Mouse (Mus musculus): ENCODE measurements around the gene Gm1604a. TPM values are rescaled to one million over a fixed set of nuclear protein-coding genes. Genes with fewer than 3 reads are reported as not detected.
"Not testable (repeated sequence)": the region's sequence is repeated elsewhere in the genome, so short reads cannot be mapped to it uniquely, and the experiment has no call there.

The Gm1604a gene
- not detected in 2 replicates for polyA plus RNA-seq (2014; fragmentation: Nextera tagmentation; extraction: Ambion mirVana)

GRCm38 (mm10) chr17:7025257-7025656 lies at the start of gene Gm1604a:
Gene Gm1604a (plus strand): TSS chr17:7025568.
- WGBS: 15% methylated on average over 6 of the region's 14 CpGs
- peak; percentile 65 for ATAC-seq (replicated peaks; ENCODE audit: insufficient number of reproducible peaks, low FRiP score, low TSS enrichment, low read depth)
- H3K4me3 ChIP-seq (ENCODE audit: low read depth, low read length); H3K9me3 ChIP-seq (replicated peaks; ENCODE audit: control insufficient read depth, low read length); H3K4me1 ChIP-seq (ENCODE audit: control insufficient read depth, insufficient read depth, low read length); H3K27me3 ChIP-seq (ENCODE audit: control insufficient read depth, insufficient read depth, low read length); H3K9ac ChIP-seq (replicated peaks; ENCODE audit: low read length); H3K27ac ChIP-seq (replicated peaks; ENCODE audit: low read depth, low read length); H3K4me2 ChIP-seq (ENCODE audit: low read depth, low read length); H3K36me3 ChIP-seq (replicated peaks; ENCODE audit: control insufficient read depth, insufficient read depth, low read depth, low read length); DNase-seq (ENCODE audit: low spot score): not testable (repeated sequence)

DNA sequence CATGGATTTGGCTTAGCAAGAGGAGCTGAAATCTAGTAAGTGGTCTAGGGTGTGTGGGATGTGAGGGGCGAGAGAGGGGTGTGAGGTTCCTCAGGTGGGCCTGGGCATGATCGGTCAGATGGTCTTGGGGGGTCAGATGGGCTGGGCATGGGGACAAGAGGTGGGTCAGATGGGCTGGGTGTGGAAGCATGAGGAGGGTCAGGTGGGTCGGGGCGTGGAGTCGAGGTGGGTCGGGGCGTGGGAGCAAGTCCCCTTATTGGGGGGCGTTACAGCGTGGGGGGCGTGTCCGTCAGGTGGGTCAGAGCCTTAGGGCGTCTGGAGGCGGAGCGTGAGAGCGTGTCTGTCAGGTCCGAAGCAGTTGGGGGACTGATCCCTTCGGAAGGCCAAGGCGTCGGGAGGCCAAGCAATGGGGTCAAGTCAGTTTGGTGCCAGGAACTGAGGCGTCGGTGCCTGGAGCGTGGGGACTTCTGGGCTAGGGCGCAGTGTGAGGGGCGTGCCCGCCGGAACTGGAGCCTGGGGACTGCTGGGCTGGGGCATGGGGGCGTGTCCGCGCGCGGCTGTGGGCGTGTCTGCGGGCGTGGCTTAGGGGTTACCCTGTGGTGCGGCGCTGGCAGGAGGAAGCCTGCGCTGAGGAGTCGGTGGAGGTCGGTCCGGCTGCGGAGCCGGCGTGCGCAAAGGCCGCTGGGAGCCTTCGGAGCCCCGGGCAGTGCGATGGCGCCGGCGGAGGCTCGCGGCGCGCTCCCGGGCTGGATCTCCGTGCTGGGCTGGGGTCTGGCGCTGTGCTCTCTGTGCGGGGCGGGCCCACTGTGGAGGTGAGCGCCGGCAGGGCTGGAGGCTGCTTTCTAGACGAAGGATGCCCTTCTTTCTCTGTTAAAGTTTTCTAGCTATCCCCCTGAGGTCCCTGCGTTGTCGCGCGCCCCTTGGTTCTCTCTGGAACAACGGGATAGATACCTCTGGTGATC lies 46.8 kb upstream of the Gm1604a start, which contains the start of gene Gm49721:
Gene Gm49721 (plus strand): TSS at position 618 of the 962 bp plus-strand sequence.
- H3K27me3 ChIP-seq (ENCODE audit: control insufficient read depth, insufficient read depth, low read length); H3K36me3 ChIP-seq (replicated peaks; ENCODE audit: control insufficient read depth, insufficient read depth, low read depth, low read length); H3K27ac ChIP-seq (replicated peaks; ENCODE audit: low read depth, low read length); H3K9me3 ChIP-seq (replicated peaks; ENCODE audit: control insufficient read depth, low read length); H3K4me1 ChIP-seq (ENCODE audit: control insufficient read depth, insufficient read depth, low read length): not testable (repeated sequence)
- H3K4me2 ChIP-seq (ENCODE audit: low read depth, low read length): peak within 1 kb of the TSS; percentile 38
- WGBS: under 1% methylated on average over 33 of the region's 68 CpGs
- H3K9ac ChIP-seq (replicated peaks; ENCODE audit: low read length): peak within 1 kb of the TSS; percentile 66
- H3K4me3 ChIP-seq (ENCODE audit: low read depth, low read length): peak within 1 kb of the TSS; percentile 48
- ATAC-seq (replicated peaks; ENCODE audit: insufficient number of reproducible peaks, low FRiP score, low TSS enrichment, low read depth) (peak; percentile 99), DNase-seq (ENCODE audit: low spot score) (peak; percentile 26)

DNA sequence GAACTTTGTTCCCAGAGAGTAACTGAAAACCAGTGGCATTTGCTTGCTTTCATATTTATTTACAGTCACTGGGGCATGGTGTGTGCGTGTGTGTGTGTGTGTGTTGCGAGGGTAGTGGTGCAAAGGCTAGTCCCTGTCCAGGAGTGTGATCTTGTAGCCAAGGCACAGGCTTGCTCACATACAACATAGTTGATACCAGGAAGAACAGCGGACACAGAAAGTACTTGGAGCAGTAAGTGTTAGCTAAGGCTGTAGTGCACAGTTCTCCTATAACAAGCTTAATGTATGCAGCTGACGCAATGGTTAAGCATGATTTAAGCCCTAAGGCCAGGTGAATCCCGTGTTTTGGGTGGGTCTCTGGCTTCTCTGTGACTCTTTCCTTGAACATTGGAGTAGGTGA lies 46.0 kb upstream of the Gm1604a start:
- H3K4me1 ChIP-seq (ENCODE audit: control insufficient read depth, insufficient read depth, low read length); H3K27me3 ChIP-seq (ENCODE audit: control insufficient read depth, insufficient read depth, low read length); ATAC-seq (replicated peaks; ENCODE audit: insufficient number of reproducible peaks, low FRiP score, low TSS enrichment, low read depth); H3K36me3 ChIP-seq (replicated peaks; ENCODE audit: control insufficient read depth, insufficient read depth, low read depth, low read length); H3K9me3 ChIP-seq (replicated peaks; ENCODE audit: control insufficient read depth, low read length); H3K27ac ChIP-seq (replicated peaks; ENCODE audit: low read depth, low read length); H3K9ac ChIP-seq (replicated peaks; ENCODE audit: low read length): not testable (repeated sequence)
- H3K4me2 ChIP-seq (ENCODE audit: low read depth, low read length): peak overlapping the region; percentile 38
- 18% methylated on average over 5 of the region's 5 CpGs for WGBS
- peak overlapping the region; percentile 48 for H3K4me3 ChIP-seq (ENCODE audit: low read depth, low read length)
- DNase-seq (ENCODE audit: low spot score): peak; percentile 0

DNA sequence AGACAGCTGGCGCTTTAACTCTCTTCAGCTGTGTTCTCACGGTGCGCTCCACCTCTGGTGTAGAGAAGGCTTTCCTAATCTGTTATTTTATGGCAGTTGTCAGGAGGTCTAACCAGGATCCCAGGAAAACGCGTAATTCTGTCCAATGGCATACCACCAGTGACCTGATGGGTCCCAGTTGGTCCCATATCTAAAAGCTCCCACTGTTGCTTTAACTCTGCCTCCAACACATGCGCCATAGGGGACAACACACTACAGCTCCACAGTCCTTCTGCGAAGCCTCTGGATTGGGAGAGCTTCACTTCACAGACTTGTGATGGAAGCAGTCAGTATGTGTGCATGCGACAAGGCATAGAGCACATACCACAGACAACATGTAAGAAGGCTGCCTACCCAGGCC lies 45.2 kb upstream of the Gm1604a start:
- DNase-seq (ENCODE audit: low spot score); H3K9me3 ChIP-seq (replicated peaks; ENCODE audit: control insufficient read depth, low read length): not testable (repeated sequence)

GRCm38 (mm10) chr17:6986118-6986517 lies 39.2 kb upstream of the Gm1604a start:
- not testable (repeated sequence) for H3K4me3 ChIP-seq (ENCODE audit: low read depth, low read length); H3K27ac ChIP-seq (replicated peaks; ENCODE audit: low read depth, low read length); H3K4me1 ChIP-seq (ENCODE audit: control insufficient read depth, insufficient read depth, low read length); H3K9me3 ChIP-seq (replicated peaks; ENCODE audit: control insufficient read depth, low read length); H3K36me3 ChIP-seq (replicated peaks; ENCODE audit: control insufficient read depth, insufficient read depth, low read depth, low read length); DNase-seq (ENCODE audit: low spot score); H3K4me2 ChIP-seq (ENCODE audit: low read depth, low read length); ATAC-seq (replicated peaks; ENCODE audit: insufficient number of reproducible peaks, low FRiP score, low TSS enrichment, low read depth); H3K9ac ChIP-seq (replicated peaks; ENCODE audit: low read length); H3K27me3 ChIP-seq (ENCODE audit: control insufficient read depth, insufficient read depth, low read length)
- 94% methylated on average over 1 of the region's 1 CpGs for WGBS

More for the DNA sequence above, 45.2 kb upstream of the Gm1604a start:
- not testable (repeated sequence) for H3K4me2 ChIP-seq (ENCODE audit: low read depth, low read length); H3K27ac ChIP-seq (replicated peaks; ENCODE audit: low read depth, low read length); H3K36me3 ChIP-seq (replicated peaks; ENCODE audit: control insufficient read depth, insufficient read depth, low read depth, low read length); H3K9ac ChIP-seq (replicated peaks; ENCODE audit: low read length); H3K27me3 ChIP-seq (ENCODE audit: control insufficient read depth, insufficient read depth, low read length); ATAC-seq (replicated peaks; ENCODE audit: insufficient number of reproducible peaks, low FRiP score, low TSS enrichment, low read depth); H3K4me3 ChIP-seq (ENCODE audit: low read depth, low read length); H3K4me1 ChIP-seq (ENCODE audit: control insufficient read depth, insufficient read depth, low read length)
- 96% methylated on average over 5 of the region's 8 CpGs for WGBS

DNA sequence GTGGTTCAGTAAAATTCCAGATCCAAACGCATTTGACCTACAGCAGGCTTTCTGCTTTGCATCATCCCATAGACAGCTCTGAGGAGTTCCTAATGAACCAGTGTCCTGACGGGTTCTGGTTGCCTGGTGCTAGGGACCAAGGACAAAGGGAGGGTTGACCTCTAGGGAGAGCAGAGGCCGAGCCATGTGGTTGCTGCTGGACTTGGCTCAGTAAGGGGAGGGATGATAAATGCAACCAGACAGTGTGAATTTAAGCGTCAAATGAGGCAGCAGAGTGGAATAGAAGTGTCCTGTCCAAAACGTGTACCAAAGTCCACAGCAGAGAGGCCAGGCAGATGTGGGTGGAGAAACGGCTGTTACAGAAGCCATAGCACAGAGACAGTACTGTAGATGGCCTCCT lies 29.9 kb upstream of the Gm1604a start:
- H3K4me1 ChIP-seq (ENCODE audit: control insufficient read depth, insufficient read depth, low read length); H3K9ac ChIP-seq (replicated peaks; ENCODE audit: low read length); H3K4me3 ChIP-seq (ENCODE audit: low read depth, low read length); H3K9me3 ChIP-seq (replicated peaks; ENCODE audit: control insufficient read depth, low read length); H3K36me3 ChIP-seq (replicated peaks; ENCODE audit: control insufficient read depth, insufficient read depth, low read depth, low read length); H3K27ac ChIP-seq (replicated peaks; ENCODE audit: low read depth, low read length); H3K27me3 ChIP-seq (ENCODE audit: control insufficient read depth, insufficient read depth, low read length); H3K4me2 ChIP-seq (ENCODE audit: low read depth, low read length); DNase-seq (ENCODE audit: low spot score); ATAC-seq (replicated peaks; ENCODE audit: insufficient number of reproducible peaks, low FRiP score, low TSS enrichment, low read depth): not testable (repeated sequence)
- WGBS: no CpG with 5 or more reads among the region's 6 CpGs

DNA sequence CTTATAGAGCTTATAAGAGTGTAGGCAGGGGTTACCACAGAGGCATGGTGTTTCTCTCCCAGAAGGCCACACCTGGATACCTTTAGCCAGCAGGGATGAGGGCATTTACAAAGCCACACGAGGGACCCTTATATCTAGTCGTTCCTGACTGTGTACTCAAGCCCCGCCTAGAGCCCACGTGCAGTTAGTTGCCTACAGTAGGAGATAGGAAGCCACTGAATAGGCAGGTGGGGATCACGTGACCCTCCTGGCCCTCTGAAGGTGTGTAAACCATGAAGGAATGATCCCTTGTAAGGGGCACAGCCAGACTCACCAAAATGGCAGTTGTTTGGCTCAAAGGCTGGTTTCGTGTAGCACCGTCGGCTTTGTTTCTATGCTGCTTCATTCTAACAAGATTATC lies 28.5 kb upstream of the Gm1604a start:
- not testable (repeated sequence) for DNase-seq (ENCODE audit: low spot score); H3K27ac ChIP-seq (replicated peaks; ENCODE audit: low read depth, low read length); H3K9ac ChIP-seq (replicated peaks; ENCODE audit: low read length); H3K27me3 ChIP-seq (ENCODE audit: control insufficient read depth, insufficient read depth, low read length); ATAC-seq (replicated peaks; ENCODE audit: insufficient number of reproducible peaks, low FRiP score, low TSS enrichment, low read depth); H3K4me3 ChIP-seq (ENCODE audit: low read depth, low read length); H3K4me2 ChIP-seq (ENCODE audit: low read depth, low read length); H3K9me3 ChIP-seq (replicated peaks; ENCODE audit: control insufficient read depth, low read length); H3K4me1 ChIP-seq (ENCODE audit: control insufficient read depth, insufficient read depth, low read length); H3K36me3 ChIP-seq (replicated peaks; ENCODE audit: control insufficient read depth, insufficient read depth, low read depth, low read length)
- whole genome bisulfite sequencing: 83% methylated on average over 8 of the region's 8 CpGs

DNA sequence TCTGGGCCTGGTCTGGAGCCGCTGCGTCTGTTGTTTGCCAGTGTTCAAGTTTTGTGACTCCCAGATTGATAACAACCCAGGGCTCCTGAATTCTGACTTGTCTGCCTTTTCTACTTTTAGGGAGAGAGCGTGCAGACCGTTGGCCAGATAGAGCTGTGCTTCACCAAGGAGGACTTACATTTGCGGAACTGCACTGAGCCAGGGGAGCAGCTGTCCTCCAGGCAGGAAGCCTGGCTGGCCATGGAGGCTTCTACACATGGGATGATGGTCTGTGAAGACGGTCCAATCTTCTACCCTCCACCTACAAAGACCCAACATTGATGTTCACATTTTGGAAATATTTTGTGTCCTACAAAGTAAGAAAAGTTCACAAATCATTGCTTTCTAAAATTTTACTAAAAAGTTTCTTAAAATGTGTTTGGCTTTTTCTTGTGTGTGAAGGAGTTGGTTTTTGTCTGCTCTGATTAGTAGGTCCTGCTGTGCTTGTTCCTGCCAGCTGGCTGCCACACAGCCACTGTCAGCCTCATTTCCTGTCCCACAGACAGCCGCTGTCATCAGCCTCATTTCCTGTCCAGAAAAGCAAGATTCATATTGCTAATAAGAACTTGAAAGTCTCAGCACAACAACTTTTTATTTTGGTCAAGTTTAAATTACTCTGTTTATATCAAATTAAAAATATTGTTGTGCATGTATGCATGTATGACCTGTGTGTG lies 27.4 kb upstream of the Gm1604a start:
- WGBS: no CpG with 5 or more reads among the region's 7 CpGs

More for the DNA sequence above, 27.4 kb upstream of the Gm1604a start:
- not testable (repeated sequence) for H3K4me2 ChIP-seq (ENCODE audit: low read depth, low read length); DNase-seq (ENCODE audit: low spot score); H3K4me1 ChIP-seq (ENCODE audit: control insufficient read depth, insufficient read depth, low read length); H3K9me3 ChIP-seq (replicated peaks; ENCODE audit: control insufficient read depth, low read length); H3K9ac ChIP-seq (replicated peaks; ENCODE audit: low read length); ATAC-seq (replicated peaks; ENCODE audit: insufficient number of reproducible peaks, low FRiP score, low TSS enrichment, low read depth); H3K36me3 ChIP-seq (replicated peaks; ENCODE audit: control insufficient read depth, insufficient read depth, low read depth, low read length); H3K4me3 ChIP-seq (ENCODE audit: low read depth, low read length); H3K27ac ChIP-seq (replicated peaks; ENCODE audit: low read depth, low read length); H3K27me3 ChIP-seq (ENCODE audit: control insufficient read depth, insufficient read depth, low read length)
